Mouse (Mus musculus) erythroblast, embryonic 14.5 days (primary cell): ENCODE measurements around the gene Hist2h4.

Experiments used
- GATA1 ChIP-seq: IDR thresholded peaks from 2 replicates; pipeline ENCODE4 v1.6.1; 2012; ENCODE audit warnings: low read length, inconsistent platforms, mixed read lengths
- TAL1 ChIP-seq: IDR thresholded peaks from 3 replicates; pipeline ENCODE4 v1.6.1; 2012; ENCODE audit warnings: low read length, inconsistent platforms, mixed read lengths

DNA sequence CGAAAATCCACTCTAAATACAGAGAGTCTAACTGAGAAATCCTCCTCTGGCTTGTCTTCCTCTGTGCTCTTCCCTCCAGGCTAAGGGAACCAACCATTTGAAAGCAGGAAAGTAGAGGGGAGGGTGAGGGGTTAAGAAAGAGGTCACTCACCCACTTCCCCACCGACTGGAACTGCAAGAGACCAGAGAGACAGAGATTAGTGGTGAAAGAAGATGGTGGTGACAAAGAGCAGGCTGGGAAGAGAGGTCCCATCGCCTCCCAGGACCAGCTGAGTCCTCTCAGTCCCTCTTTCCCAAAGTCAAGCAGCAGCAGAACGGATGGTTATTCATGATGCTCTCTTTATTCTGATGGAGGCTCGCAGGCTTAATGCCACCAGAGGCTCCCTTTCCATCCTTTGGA lies 30.3 kb upstream of the Hist2h4 start:
- TF ChIP-seq GATA1 (no peak), TAL1 (no peak)
